Mouse (Mus musculus) ovary, postnatal 36 days (tissue): ENCODE measurements at regions not wholly inside any gene's neighbourhood (a gene's known extent, or its start where the extent isn't known, plus 50 kb on each side); places are given as distances from the start of the nearest gene placed in this dataset.
"Not testable (repeated sequence)": the region's sequence is repeated elsewhere in the genome, so short reads cannot be mapped to it uniquely, and the experiment has no call there.

Experiments
- DNase-seq: peaks from one replicate; pipeline ENCODE4 v3.0.0; 2022; ENCODE audit warnings: low spot score, mixed read lengths

DNA sequence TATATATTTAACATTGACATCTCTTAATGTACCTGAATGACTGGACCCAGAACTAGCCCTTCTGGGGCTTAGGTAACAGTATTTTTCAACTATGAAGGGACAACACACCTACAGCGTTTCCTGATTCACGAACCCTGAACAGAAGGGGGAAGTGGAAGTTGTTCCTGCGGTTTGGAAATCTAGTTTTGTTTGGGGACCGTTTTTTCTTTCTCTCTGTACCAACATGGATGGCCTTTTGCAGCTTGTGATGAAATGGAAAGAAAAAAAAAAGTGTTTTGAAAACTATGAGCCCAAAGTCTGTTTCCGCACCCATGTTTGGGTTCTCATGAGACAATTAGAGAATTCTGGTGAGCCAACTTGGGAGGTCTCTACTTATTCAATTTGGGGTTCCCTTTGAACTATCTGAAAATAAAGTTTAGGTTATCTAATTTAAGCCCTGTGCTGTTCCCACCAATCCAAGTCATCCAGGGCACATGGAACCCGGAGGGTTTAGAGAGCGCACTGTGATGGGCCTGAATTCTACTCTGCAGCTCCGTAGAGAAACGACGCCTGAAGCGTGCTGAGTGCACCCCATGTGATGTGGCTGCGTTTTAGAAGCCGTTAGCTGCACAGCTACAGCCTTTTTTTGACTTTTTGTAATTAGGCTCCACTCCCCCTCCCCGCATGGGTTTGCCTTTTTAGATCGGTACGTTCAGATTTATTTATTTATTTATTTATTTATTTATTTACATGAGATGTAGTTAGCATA, 137.0 kb upstream of the Rapgef5 start:
- no peak for DNase-seq

GRCm38 (mm10) chr12:117380836-117381235, 135.4 kb upstream of the Rapgef5 start:
- no peak for DNase-seq

- DNase-seq = not testable (repeated sequence)
These were observed 133.6 kb upstream of the Rapgef5 start for GRCm38 (mm10) chr12:117382727-117383126.

DNA sequence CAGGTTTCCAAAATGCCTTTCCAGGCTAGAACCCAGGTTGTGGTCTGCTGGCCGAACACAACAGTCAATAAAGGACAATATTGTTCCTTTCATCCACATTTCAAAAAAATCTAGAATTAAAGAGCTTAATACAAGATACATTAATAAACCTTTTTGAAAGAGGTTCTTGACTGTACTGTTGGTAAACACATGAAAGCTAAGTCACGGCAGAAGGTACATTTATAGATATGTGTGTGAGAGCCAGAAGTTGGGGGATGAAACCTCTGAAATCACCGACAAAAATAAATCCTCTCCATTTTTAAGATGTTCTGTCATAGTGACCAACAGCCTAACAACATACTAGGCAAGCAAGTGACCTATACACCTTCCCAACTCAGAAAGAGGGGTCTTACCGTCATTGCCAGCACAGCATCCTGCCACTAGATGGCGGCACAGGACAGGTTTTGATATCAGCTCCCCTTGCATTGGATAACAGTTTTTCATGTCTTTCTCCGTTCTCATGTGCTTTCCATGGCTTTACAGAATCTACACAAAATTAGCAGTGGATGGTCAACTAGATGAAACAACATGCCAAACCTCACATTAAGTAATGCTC, 131.1 kb upstream of the Rapgef5 start:
- peak; percentile 66 for DNase-seq

DNA sequence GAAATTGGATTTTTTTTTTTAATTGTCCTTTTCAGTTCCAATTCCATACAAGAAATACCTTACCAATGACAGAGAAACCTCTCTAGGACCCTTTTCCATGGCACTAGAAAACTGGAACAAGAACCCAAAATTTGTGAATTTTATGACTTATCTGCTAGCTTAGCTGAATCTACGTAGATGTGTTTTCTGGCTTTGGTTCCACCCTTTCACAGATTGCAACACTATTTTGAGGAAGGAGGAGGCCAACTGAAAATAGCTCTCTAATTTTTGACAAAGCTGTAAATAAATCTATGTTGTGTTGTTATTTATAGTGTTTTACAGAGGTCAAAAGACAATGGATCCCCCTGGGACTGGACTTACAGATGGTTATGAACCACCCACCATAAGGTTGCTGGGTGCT, 130.6 kb upstream of the Rapgef5 start:
- DNase-seq = no peak

DNA sequence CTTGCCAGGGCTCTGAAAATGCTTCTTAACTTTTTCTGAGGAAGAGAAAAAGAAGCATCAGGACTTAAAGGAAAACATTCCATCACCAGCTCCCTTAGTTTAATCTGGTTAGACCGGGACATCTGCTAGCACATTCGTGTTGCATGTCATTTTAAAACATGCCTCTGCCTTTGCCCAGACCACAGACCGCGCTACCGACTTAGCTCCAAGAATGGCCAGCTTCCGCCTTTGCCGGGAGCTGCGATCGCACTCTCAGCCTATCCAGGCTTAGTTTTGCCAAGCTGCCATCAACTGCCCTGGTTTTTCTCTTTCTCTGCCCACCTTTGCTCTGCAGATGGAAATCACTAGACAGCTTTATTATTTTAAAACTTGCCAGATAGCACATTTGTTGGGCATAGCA, 129.3 kb upstream of the Rapgef5 start:
- no peak for DNase-seq

- DNase-seq = peak; percentile 19
These were observed 126.5 kb upstream of the Rapgef5 start for GRCm38 (mm10) chr12:117389516-117390347.

GRCm38 (mm10) chr12:117397512-117397911, 118.8 kb upstream of the Rapgef5 start:
- no peak for DNase-seq

GRCm38 (mm10) chr12:117403513-117404156, 112.6 kb upstream of the Rapgef5 start:
- DNase-seq = peak; percentile 56

DNA sequence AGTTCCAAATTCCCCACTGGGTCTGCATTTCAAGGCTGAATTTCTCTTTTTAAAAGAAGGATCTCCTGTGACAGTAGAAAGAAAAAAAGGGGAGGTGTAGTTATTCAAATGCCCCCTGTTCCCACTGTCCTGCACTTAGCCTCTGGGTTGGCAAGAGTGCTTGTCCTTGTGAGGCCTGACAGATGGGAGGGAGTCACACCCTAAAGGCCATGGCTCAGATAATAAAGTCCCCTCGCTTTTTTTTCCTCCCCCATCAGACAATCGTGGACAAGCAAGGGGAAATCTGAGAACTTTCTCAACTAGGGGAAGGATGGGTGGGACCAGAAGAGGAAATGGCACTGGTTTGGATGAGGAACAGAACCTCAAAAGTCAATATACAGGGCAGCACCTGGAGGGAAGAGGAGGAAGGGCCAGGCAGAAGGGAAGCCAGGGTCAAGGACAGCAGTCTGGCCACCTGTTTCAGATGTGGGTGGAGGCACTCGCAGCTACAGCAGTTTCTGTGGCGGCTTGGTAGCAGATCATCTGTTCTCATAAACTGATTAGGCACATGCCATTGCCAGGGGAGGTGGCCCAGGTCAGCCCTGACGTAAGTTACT, 112.0 kb upstream of the Rapgef5 start:
- DNase-seq = no peak

DNA sequence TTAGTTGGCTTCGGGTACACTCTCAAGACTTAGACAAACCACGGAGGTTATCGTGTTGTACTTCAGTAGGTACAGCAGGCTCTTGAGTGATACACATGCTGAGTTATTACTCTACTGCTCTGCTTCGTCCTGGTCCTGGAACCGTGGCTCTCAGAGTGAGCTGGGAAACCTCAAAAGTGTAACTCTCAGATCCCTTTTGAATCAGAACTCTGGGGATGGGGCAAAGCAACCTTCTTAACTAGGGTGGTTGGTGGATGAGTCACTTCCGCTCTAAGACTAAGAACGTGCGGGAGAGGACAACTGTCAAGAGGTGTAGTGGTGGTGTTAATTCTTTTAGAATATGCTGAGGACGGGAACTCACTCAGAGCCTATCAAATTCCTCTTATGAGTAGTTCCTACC, 109.4 kb upstream of the Rapgef5 start:
- no peak for DNase-seq

GRCm38 (mm10) chr12:117410604-117411003, 105.7 kb upstream of the Rapgef5 start:
- no peak for DNase-seq

- no peak for DNase-seq
These were observed 104.0 kb upstream of the Rapgef5 start for GRCm38 (mm10) chr12:117412257-117412656.

DNA sequence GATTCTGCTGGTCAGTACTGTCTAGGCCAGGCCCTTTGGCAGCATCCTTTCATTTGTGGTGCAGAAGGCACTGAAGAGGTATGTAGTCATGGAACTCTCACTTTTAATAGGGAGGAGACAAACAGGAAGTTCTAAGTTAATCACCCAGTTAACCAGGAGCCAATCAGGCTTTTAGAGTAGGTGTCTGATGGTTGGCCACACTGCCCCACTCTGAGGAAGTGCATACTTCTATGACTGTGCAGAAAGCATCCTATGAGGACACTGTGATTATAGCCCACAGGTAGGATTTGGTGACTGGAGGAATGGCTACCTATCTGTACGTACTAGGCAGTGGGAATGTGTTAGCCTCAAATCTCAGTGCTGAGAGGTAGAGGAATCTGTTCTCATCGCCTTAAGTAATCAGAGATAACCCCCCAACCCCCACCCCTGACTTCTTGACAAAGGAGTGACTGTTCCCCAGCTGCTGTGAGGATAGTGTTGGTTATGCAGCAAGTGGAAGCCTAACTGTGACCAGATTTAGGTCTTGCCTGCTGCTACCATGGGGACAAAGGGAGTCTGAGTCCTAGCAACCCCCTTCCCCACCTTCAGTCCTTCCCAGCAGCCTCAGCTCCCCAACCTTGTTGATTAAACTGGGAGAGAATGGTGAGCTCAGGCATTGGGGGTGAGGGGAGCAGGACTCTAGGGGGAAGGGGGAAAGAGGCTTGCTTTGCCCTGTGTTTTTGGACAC, 103.3 kb upstream of the Rapgef5 start:
- no peak for DNase-seq

DNA sequence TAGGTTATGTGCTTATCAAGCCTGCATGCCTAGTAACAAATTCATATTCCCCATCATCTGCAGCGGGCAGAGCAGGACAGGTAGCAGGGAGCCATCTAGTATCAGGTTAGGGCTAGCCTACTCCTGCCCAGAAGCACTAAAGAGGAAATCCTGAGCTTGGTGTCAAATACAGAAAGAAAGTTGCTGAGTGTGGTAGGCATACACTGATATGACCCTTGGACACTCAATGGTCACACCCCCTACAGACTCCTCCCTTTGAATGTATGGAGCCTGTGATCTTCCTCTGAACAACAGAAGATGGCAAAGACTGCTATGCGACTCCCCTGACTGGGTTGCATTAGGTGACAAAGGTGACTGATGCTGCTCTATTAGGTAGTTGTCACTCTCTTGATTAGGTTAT, 102.3 kb upstream of the Rapgef5 start:
- DNase-seq = no peak

- no peak for DNase-seq
These were observed 101.1 kb upstream of the Rapgef5 start for GRCm38 (mm10) chr12:117415146-117415545.

DNA sequence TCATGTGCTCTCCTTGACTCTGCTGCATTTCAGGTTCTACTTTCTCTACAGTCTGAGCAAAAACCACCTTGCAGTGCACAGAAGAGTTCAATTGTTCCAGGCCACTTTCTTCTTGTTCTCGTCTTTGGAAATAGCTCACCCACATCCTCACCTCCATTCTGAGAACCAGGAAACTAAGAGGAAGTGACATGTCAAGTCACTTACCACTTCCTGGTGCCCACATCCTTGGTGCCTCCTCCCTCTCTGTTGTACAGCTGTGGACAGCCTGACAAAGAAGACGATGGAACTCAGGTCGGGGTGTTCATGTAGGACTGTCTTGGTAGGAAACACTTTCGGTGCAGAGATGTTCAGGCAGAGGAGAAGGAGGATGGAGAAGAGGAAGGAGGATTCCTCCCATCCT, 98.3 kb upstream of the Rapgef5 start:
- DNase-seq = no peak

- DNase-seq = no peak
These were observed 93.8 kb upstream of the Rapgef5 start for GRCm38 (mm10) chr12:117422315-117422978.

GRCm38 (mm10) chr12:117425363-117426031, 90.8 kb upstream of the Rapgef5 start:
- DNase-seq = no peak

DNA sequence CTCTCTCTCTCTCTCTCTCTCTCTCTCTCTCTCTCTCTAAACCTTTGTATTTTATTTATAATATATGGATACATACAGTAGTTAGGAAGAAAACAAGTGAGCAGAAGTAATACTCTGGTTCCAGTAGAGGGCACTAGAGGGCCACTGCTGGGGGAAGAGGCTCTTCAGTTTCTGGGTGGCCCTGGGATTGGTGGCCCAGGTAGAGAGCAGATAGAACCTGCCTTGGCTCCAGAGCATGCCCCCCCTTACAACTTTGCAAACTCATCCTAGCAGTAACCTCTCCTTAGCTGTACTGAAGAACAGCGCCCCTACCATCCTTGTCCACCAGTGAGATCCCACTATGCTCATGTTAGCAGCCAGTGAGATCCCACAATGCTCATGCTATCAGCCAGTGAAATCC, 88.8 kb upstream of the Rapgef5 start:
- DNase-seq = no peak
